Mouse (Mus musculus): ENCODE results near the gene Nudt3.
A peak's percentile ranks its signal among the peaks of the same experiment; 100 is the strongest.

Gene Nudt3

GRCm38 (mm10) chr17:27551393-27551940 is 71.8 kb downstream of the Nudt3 start:
- DNase-seq (ENCODE audit: extremely low read depth, low read depth): no peak

GRCm38 (mm10) chr17:27549234-27549633 is 74.1 kb downstream of the Nudt3 start:
- no peak for DNase-seq (ENCODE audit: extremely low read depth, low read depth)

GRCm38 (mm10) chr17:27547253-27547868 is 75.9 kb downstream of the Nudt3 start:
- no peak for DNase-seq (ENCODE audit: extremely low read depth, low read depth)

GRCm38 (mm10) chr17:27546574-27547085 is 76.7 kb downstream of the Nudt3 start:
- DNase-seq (ENCODE audit: extremely low read depth, low read depth): no peak

- DNase-seq (ENCODE audit: extremely low read depth, low read depth): no peak
These were observed 77.3 kb downstream of the Nudt3 start for GRCm38 (mm10) chr17:27545991-27546390.

GRCm38 (mm10) chr17:27544551-27544950 is 78.7 kb downstream of the Nudt3 start:
- DNase-seq (ENCODE audit: extremely low read depth, low read depth): no peak

- DNase-seq (ENCODE audit: extremely low read depth, low read depth): no peak
These were observed 81.3 kb downstream of the Nudt3 start for GRCm38 (mm10) chr17:27541984-27542383.

- DNase-seq (ENCODE audit: extremely low read depth, low read depth): no peak
These were observed 82.0 kb downstream of the Nudt3 start for GRCm38 (mm10) chr17:27541261-27541660.

GRCm38 (mm10) chr17:27534718-27535117 is 88.6 kb downstream of the Nudt3 start:
- DNase-seq (ENCODE audit: extremely low read depth, low read depth): peak; percentile 64

GRCm38 (mm10) chr17:27533354-27533753 is 89.9 kb downstream of the Nudt3 start:
- no peak for DNase-seq (ENCODE audit: extremely low read depth, low read depth)

- peak; percentile 50 for DNase-seq (ENCODE audit: extremely low read depth, low read depth)
These were observed 91.2 kb downstream of the Nudt3 start for GRCm38 (mm10) chr17:27532095-27532494.

All from MEL-GATA-1-ER (cell line).